Mouse (Mus musculus): ENCODE measurements at regions not wholly inside any gene's neighbourhood (a gene's known extent, or its start where the extent isn't known, plus 50 kb on each side); places are given as distances from the start of the nearest gene placed in this dataset.

- peak; percentile 54 for DNase-seq (ENCODE audit: low read depth)
Measured at GRCm38 (mm10) chr12:95937705-95938104, 245.7 kb downstream of the Flrt2 start.

- peak; percentile 90 for DNase-seq (ENCODE audit: low read depth)
Measured at GRCm38 (mm10) chr12:95940465-95941012, 248.5 kb downstream of the Flrt2 start.

- no peak for DNase-seq (ENCODE audit: low read depth)
Measured at GRCm38 (mm10) chr12:95959786-95960504, 267.9 kb downstream of the Flrt2 start.

GRCm38 (mm10) chr12:95960505-95960871 is 268.5 kb downstream of the Flrt2 start:
- no peak for DNase-seq (ENCODE audit: low read depth)

- DNase-seq (ENCODE audit: low read depth): peak; percentile 75
Measured at GRCm38 (mm10) chr12:95962817-95963216, 270.8 kb downstream of the Flrt2 start.

GRCm38 (mm10) chr12:95988669-95989288 is 296.8 kb downstream of the Flrt2 start:
- DNase-seq (ENCODE audit: low read depth): no peak

- DNase-seq (ENCODE audit: low read depth): no peak
Measured at GRCm38 (mm10) chr12:95994963-95995362, 302.9 kb downstream of the Flrt2 start.

GRCm38 (mm10) chr12:96030180-96030579 is 338.2 kb downstream of the Flrt2 start:
- peak; percentile 15 for DNase-seq (ENCODE audit: low read depth)

- DNase-seq (ENCODE audit: low read depth): no peak
Measured at GRCm38 (mm10) chr12:96075365-96075764, 383.3 kb downstream of the Flrt2 start.

GRCm38 (mm10) chr12:96090995-96091394 is 399.0 kb downstream of the Flrt2 start:
- DNase-seq (ENCODE audit: low read depth): peak; percentile 42

GRCm38 (mm10) chr12:96106254-96106653 is 414.2 kb downstream of the Flrt2 start:
- no peak for DNase-seq (ENCODE audit: low read depth)

GRCm38 (mm10) chr12:96114727-96115379 is 422.8 kb downstream of the Flrt2 start:
- no peak for DNase-seq (ENCODE audit: low read depth)

- peak; percentile 70 for DNase-seq (ENCODE audit: low read depth)
Measured at GRCm38 (mm10) chr12:96117553-96117952, 425.5 kb downstream of the Flrt2 start.

GRCm38 (mm10) chr12:96124156-96124931 is 432.3 kb downstream of the Flrt2 start:
- no peak for DNase-seq (ENCODE audit: low read depth)

GRCm38 (mm10) chr12:96129870-96130454 is 437.9 kb downstream of the Flrt2 start:
- no peak for DNase-seq (ENCODE audit: low read depth)

GRCm38 (mm10) chr12:96130796-96131512 is 438.9 kb downstream of the Flrt2 start:
- DNase-seq (ENCODE audit: low read depth): no peak

GRCm38 (mm10) chr12:96134136-96134535 is 442.1 kb downstream of the Flrt2 start:
- DNase-seq (ENCODE audit: low read depth): no peak

GRCm38 (mm10) chr12:96141748-96142147 is 449.7 kb downstream of the Flrt2 start:
- DNase-seq (ENCODE audit: low read depth): no peak

GRCm38 (mm10) chr12:96154095-96154494 is 462.1 kb downstream of the Flrt2 start:
- peak; percentile 94 for DNase-seq (ENCODE audit: low read depth)

GRCm38 (mm10) chr12:96167551-96167950 is 475.5 kb downstream of the Flrt2 start:
- DNase-seq (ENCODE audit: low read depth): peak; percentile 14

- peak; percentile 93 for DNase-seq (ENCODE audit: low read depth)
Measured at GRCm38 (mm10) chr12:96198928-96199327, 506.9 kb downstream of the Flrt2 start.
